Mouse (Mus musculus): ENCODE results near the gene Dxo. TPM values are rescaled to one million over a fixed set of nuclear protein-coding genes. Genes with fewer than 3 reads are reported as not detected.
"Not testable (repeated sequence)": the region's sequence is repeated elsewhere in the genome, so short reads cannot be mapped to it uniquely, and the experiment has no call there.

The Dxo gene
- total RNA-seq, 1 experiment from 2014 or later, result 36.1 TPM

DNA sequence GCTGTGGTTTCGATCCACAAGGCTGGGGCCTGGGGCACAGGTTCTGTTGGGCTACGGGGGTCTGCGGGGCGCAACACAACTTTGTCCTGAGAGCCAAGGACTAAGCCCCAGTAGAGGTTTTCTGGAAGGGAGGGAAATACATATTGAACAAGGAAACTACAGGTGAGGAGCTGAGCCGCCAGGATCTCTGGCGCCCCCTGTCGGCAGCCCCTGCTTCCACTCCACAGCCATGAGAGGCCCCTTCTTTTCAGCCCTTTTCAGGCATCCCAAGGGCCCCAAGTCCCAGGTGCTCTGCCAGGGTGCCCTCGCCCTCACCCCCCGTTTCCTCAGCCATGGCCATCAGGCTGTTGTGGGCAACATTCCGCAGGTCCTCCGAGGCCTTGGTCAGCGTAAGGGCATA, 23.1 kb upstream of the Dxo start:
- not testable (repeated sequence) for ATAC-seq (ENCODE audit: extremely low read depth, insufficient number of reproducible peaks, low FRiP score, poor library complexity, severe bottlenecking)

DNA sequence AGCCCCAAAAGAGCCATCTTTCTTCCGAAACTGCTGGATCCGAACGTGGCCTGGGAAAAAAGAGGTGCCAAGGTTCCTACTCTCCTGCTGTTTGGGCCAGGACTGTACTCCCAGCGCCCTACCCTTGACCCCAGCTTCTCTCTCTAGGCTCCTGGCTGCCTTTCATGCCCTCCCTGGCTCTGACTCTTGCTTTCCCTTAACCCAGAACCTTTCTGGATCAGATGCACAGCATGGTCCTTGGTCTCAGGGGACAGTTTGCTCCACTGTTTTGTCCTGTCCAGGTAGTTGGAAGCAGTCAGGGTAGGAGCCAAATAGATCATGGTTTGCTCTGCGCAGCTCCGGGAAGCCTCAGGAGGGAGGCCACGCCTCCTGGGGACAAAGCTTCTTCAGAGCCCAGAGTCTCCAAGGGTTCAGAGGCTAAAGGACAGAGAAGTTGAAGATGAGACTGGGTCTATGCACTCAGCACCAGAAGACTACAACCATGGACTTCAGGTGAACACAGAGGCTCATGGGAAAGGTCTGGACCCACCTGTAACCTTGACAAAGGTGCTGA, 21.9 kb upstream of the Dxo start:
- no peak for ATAC-seq (ENCODE audit: extremely low read depth, insufficient number of reproducible peaks, low FRiP score, poor library complexity, severe bottlenecking)

DNA sequence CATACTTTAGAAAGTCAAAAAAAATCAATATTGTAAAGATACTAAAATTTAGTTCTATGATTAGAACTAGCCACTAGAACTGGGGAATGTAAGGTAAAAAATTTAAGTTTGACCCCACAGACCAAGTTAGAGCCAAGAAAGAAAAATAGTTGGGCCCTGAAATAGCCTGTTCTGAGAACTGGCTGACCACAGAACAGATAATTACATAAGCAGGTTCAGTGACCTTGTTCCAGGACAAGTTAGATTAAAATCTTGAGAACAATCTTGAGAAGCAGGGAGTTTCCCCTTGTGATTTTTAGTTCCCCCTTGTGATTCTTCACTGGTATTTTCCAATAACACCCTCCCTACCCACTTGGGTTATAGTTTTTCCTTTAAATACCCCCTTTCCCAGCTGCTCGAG, 6.0 kb upstream of the Dxo start:
- ATAC-seq (ENCODE audit: extremely low read depth, insufficient number of reproducible peaks, low FRiP score, poor library complexity, severe bottlenecking), result not testable (repeated sequence)

DNA sequence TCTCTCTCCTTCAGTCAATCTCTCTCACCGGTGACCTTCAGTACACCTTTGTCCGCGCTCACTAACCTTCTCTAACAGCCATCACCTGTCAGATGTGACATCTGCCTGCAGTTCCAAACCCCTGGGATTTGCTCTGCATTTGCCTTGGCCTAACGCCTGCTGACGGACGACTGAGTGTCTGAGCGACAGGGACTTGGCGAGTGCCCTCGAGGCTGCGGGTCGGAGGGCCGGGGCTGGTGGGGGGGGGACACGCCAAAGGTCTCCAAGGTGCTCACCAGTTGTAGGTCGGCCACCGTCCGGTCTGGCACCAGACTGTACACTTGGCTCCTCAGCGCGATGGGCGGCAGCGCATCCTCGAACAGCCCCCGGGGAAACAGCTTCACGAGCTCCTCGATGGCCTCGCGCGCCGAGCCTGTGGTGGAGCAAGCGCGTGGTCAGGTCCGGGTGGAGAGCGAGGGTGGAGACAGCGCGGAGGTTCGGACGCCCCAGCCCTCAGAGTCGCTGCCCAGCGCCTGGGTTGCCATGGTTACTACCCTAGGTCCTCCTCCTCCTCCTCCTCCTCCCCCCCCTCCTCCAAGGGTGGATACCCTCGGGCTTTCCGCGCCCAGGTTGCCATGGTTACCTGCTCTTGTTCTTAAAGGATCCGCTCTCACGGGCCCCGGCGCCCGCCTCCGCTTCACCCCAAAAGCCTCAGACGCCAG, 514 bp upstream of the Dxo start:
- peak; percentile 28 for ATAC-seq (ENCODE audit: extremely low read depth, insufficient number of reproducible peaks, low FRiP score, poor library complexity, severe bottlenecking)

DNA sequence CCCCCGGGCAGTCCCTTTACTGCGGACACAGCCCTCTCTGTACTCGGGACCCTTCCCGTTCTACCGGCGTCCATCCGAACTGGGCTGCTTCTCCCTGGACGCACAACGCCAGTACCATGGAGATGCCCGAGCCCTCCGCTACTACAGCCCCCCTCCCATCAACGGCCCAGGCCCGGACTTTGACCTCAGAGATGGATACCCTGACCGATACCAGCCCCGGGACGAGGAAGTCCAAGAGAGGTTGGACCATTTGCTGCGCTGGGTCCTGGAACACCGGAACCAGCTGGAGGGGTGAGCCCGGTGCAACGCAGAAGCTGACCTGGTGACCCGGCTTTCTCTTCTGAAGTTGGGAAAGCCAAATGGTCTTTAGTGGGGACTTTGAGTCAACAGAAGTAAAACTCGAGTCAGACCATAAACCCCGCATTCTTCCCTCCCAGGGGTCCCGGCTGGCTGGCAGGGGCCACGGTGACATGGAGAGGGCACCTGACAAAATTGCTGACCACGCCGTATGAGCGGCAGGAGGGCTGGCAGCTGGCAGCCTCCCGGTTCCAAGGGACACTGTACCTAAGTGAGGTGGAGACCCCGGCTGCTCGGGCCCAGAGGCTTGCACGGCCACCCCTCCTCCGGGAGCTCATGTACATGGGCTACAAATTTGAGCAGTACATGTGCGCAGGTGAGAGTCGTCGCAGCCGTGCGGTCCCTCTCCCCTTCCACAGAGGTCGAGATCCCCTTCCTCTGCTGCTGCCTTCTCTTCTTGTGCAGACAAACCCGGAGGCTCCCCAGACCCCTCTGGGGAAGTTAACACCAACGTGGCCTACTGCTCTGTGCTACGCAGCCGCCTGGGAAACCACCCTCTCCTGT, 875 bp downstream of the Dxo start:
- no peak for ATAC-seq (ENCODE audit: extremely low read depth, insufficient number of reproducible peaks, low FRiP score, poor library complexity, severe bottlenecking)

DNA sequence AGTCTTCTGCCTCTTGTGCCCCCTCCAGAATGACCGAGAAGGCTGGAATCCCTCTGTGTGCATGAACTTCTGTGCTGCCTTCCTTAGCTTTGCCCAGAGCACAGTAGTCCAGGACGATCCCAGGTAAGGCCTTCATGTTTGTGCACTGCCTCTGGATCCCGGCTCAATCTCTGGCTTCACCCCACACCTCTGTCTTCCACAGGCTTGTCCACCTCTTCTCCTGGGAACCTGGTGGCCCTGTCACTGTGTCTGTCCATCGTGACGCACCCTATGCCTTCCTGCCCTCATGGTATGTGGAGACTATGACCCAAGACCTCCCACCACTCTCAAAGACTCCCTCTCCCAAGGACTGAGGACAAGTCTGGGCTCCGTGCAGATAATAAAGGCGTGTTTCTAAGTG, 2.0 kb downstream of the Dxo start:
- no peak for ATAC-seq (ENCODE audit: extremely low read depth, insufficient number of reproducible peaks, low FRiP score, poor library complexity, severe bottlenecking)

DNA sequence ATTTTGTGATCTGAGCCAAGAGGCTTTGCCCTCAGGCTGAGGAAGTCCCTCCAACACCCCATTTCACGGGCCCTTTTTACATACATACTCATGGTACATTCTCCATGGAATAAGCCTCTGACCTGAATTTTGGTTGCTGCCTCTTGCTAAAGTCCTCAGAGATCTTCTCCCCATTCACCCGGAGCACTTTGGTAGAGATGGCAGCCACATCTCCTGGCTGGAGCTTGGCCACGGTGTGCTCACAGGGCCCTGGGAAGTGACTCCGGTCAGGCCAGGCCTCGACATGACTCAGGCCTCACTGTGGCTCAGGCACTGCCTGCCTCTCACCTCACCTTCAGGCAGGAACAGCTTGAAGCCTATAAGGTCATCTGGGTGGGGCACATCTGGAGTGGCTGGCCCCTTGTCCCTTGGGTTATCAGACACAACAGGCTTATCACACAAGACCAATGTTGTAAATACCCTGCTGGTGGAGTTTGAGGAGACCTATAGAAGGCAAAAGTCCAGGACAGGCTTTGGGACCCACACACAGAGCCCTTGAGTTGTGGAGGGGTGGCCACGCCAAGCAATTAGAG, 4.0 kb downstream of the Dxo start:
- ATAC-seq (ENCODE audit: extremely low read depth, insufficient number of reproducible peaks, low FRiP score, poor library complexity, severe bottlenecking), result no peak

DNA sequence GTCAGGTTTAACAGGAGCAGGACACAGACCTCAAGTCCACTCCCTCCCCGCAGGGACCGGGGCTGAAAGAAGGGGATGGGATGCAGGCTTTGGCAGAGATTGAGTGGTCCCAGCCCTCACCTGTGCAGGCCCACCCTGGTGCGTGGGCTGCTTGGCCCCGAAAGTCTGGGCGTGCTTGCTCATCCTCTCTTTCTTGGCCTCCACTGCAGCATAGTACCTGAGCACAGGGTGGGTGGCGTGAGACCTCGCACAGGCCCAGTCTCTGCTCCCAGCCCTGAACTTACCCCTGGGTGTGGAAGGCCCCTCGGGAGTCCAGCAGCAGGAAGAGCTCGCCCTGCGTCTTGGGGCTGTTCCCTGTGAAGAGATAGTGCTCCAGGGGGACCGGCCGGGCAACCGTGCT, 8.1 kb downstream of the Dxo start:
- ATAC-seq (ENCODE audit: extremely low read depth, insufficient number of reproducible peaks, low FRiP score, poor library complexity, severe bottlenecking), result no peak

DNA sequence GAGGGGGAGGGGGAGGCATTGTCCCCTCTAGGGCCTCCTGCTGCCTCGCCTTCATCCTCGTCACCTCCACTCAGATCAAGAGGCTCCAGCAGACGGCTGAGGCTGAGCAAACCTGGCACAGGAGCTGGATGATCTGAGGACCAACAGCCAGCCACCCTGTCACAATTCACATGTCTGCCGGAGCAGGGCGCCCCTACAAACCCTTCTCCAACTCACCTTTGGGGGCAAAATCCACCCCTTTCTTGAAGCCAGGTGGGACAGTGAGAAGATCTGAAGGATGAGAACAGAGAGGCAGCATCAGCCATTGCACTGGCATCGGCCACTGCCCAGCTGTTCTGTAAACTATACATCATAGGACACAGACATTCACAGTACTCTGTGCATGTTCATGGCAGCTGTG, 10.4 kb downstream of the Dxo start:
- no peak for ATAC-seq (ENCODE audit: extremely low read depth, insufficient number of reproducible peaks, low FRiP score, poor library complexity, severe bottlenecking)

DNA sequence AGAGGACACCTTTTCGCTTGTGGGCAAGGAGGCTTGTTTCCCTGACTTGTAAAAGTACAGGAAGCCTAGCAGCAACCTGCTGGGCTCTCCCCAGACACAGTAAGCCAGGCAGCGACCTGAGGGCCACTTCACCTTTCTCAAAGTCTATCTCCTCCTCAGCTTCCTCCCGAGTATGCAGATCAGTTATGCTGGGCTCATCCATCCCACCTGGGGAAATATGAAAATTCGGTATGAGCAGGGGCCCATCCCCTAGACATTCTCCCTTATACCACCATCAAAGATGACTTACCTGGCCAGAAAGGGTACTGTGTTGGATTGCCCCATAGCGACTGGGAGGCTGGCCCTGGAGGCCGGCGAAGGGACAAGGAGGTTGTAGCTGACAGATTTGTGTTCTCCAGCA, 10.8 kb downstream of the Dxo start:
- no peak for ATAC-seq (ENCODE audit: extremely low read depth, insufficient number of reproducible peaks, low FRiP score, poor library complexity, severe bottlenecking)

DNA sequence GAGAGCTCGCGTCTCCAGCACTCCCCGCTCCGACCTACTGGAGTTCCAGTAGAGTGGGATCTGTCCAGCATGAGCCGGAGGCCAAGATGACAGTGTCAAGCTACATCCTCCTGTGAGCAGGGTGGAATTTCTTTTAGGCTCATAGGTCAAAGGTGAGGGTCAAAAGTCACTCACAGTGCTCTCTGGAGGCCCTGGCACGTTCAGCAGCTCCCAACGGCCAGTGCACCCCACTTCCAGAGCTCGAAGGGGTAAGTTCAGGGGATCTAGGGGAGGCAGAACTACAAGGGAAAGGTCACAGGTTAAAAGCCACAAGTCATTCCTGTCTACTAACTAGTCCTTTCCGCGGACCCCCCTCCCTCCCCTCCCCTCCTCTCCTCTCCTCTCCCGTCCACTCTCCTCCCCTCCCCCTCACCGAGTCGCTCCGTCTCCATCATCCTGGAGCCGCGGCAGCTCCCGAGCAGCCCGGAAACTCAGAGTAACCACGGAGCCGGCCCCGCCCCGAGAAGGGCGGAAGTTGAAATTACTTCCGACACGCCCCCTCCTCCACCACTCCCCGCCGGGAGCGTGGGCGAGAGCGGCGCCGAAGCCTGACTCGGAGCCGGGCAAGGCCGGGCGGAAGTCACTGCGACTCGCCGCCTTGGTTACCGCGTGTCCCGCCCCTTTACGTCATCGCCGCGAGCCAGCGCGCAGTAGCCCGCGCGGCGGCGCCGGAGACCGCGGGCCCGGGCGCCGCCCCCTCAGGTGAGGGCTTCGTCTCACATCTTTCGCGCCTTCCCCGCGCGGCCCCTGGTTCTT, 13.1 kb downstream of the Dxo start, which contains the start of the genes Skiv2l and Nelfe:
TSS of gene Skiv2l (minus strand) at position 489 of the 795 bp plus-strand sequence.
TSS of gene Nelfe (plus strand) at position 670 of the 795 bp plus-strand sequence.
- peak; percentile 95 for ATAC-seq (ENCODE audit: extremely low read depth, insufficient number of reproducible peaks, low FRiP score, poor library complexity, severe bottlenecking)

DNA sequence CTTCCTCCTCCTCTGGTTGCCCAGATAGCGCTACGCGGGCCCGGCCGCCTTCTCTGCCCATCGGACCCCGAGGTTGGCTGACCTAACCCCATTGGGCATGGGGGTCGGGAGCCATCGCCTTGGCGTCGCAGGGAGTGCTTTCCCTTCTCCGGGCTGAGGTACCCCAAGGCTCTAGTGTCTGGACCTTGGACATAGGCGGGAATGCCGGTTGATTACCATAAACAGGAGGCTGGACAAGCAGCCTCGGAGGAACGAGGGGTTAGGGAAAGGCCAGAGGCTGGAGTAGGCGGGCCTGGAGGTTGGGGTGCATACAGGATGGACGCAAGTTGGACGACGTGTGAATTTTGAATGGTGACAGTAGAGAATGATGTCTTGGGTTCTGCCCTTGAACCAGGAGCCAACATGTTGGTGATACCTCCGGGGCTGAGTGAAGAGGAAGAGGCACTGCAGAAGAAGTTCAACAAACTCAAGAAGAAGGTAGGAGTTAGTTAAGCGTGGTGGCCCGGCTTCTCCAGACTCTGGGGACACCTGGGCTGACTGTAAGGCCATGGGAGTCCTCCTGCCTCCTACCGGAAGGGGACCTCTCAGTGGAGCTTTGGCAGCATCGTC, 13.8 kb downstream of the Dxo start:
- ATAC-seq (ENCODE audit: extremely low read depth, insufficient number of reproducible peaks, low FRiP score, poor library complexity, severe bottlenecking), result no peak

DNA sequence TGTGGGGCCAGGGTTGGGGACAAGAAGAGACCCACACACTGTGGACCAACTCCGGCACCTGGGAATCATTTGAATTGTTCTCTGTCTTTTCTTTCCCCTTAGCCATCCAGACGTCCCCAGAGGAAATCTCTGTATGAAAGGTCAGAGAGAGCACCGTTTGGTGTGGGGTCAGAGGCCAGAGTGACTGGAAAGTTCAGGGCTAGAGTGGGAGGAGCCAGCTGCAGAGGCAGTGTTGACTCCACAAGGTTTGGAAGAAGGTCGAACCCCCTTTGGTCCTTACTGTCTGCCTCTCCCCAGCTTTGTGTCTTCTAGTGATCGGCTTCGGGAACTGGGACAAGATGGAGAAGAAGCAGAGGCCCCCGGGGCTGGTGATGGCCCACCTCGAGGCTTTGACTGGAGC, 16.7 kb downstream of the Dxo start:
- no peak for ATAC-seq (ENCODE audit: extremely low read depth, insufficient number of reproducible peaks, low FRiP score, poor library complexity, severe bottlenecking)

DNA sequence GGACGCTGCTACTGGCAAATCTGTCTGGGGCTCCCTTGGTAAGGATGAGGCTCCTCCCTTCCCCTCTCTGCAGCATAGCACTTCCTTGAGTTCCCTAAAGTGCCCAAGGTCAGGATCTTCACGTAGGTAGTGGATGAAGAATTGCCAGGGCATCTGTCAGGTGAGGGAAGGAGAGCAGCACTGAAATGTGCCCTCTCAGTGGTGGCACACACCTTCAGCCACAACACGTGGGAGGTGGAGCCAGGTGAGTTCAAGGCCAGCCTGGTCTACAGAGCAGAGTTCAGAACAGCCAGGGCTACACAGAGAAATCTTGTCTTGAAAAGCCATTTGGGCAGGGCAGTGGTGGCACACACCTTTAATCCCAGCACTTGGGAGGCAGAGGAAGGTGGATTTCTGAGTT, 17.9 kb downstream of the Dxo start:
- ATAC-seq (ENCODE audit: extremely low read depth, insufficient number of reproducible peaks, low FRiP score, poor library complexity, severe bottlenecking), result no peak

DNA sequence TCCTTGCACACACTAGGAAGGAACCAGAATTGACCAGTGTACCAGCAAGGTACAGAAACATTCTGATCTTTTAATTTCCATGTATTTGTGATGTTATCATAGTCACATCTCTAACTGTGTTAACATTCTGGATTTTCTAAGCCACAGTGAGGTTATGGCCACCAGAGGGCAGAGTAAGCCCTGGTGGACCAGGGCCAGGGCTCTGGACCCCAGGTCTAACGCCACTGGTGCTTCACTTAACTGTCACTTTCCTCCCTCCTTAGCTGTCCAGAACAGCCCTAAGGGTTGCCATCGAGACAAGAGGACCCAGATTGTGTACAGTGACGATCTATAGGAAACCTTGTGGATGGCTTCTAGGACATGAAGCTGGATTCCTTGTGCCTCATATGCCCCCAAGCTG, 19.0 kb downstream of the Dxo start:
- ATAC-seq (ENCODE audit: extremely low read depth, insufficient number of reproducible peaks, low FRiP score, poor library complexity, severe bottlenecking), result peak; percentile 43; the same call in 1 of the 2 replicates

DNA sequence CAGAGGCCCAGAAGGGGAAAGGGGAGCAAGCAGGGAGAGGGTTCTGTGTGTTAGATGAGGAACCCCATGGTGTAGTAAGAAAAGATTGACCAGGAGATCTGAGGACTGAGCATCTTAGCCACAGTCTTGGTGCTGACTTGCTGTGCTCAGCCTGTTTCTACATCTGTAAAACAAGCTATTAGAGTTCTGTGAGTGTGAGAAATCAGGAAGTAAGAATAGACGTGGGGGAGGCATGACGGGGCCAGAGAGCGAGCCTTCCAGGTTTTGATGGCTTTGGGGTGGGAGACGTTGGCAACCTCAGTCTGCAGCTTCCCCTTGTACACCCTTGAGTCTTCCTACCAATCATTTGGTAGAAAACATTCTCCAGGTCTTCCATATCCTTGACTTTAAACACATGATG, 21.9 kb downstream of the Dxo start:
- ATAC-seq (ENCODE audit: extremely low read depth, insufficient number of reproducible peaks, low FRiP score, poor library complexity, severe bottlenecking), result no peak

DNA sequence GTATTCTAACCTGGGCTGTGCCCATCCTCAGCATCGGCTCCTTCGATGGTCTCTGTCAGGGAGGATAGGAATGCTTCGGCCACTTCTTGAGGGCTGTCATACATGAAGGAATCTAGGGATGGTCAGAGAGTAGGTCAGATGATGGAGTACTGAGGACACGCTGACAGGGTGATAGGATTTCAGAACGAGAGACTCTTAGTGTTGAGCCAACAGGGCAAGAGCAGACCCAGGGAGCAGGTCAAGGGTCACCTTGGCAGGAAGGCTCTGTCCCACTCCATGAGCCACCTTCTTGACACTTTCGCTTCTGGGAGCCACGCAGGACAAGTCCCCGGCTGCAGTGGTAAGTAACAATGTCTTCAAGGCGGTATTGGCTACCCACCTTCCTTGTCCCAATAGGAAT, 23.7 kb downstream of the Dxo start:
- ATAC-seq (ENCODE audit: extremely low read depth, insufficient number of reproducible peaks, low FRiP score, poor library complexity, severe bottlenecking), result no peak

DNA sequence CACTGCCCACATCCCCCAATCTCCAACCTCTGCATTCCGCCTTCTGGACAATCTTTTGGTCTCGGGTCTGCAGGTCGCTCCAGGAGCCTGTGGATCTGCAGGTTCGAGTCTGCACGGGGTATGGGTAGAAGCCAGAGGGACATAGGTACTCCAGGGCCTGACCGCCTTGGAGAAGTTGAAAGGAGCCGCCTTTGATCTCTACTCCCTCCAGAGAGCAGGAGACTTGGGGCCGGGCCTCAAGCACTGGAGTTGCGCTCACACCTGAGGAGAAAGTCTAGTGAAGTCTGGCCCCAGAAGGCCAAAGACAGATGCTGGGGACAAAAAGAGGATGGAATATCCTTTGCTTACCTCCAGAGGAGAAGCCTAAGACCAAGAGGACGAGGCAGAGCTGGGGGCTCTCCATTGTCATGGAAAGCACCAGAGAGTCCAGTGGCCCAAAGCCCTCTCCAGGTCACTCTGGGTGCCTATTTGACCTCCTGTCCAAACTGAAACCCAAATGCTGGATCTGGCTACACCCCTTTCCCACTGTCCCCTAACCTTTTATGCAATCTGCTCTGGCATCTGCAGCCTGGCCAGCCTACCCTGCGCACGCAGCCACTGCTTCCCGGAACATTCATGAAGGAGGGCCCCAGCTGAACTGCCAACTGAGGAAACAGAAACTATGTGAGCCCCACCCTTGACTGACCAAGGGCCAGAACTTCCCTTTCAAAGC, 25.0 kb downstream of the Dxo start:
- ATAC-seq (ENCODE audit: extremely low read depth, insufficient number of reproducible peaks, low FRiP score, poor library complexity, severe bottlenecking), result no peak

Data from neutrophil, adult 5-6 weeks (primary cell).